Mouse (Mus musculus): ENCODE data around the gene Hapln2. TPM values are rescaled to one million over a fixed set of nuclear protein-coding genes. Genes with fewer than 3 reads are reported as not detected.

The Hapln2 gene
- polyA plus RNA-seq, 1 experiment from 2014 or later, result not detected

DNA sequence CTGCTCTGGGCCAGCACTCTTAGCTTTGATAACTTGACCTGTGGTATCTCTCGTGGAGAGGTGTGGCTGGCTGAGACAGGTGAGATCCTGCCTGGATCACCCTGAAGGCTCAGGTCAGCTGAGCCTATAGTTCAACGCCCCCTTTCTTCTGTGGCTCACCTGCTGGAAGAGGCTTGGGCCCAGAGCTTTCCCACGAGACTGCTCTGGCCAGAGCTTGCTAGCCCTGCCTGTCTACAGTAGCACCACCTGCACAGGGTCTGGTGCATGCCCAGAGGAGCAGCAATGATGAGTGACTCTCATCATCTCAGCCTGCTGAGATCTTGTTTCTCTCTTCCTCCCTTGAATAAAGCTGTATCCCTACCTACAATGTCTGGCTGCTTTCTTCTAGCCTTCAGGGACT is 47.3 kb downstream of the Hapln2 start:
- Histone ChIP-seq H3K27ac (ENCODE audit: low read depth, low read length) (peak overlapping the region; percentile 95; the same call in 1 of the 2 replicates), H3K4me2 (replicated peaks; ENCODE audit: low read depth) (no peak overlapping the region)
- WGBS, result 35% methylated on average over 3 of the region's 3 CpGs

DNA sequence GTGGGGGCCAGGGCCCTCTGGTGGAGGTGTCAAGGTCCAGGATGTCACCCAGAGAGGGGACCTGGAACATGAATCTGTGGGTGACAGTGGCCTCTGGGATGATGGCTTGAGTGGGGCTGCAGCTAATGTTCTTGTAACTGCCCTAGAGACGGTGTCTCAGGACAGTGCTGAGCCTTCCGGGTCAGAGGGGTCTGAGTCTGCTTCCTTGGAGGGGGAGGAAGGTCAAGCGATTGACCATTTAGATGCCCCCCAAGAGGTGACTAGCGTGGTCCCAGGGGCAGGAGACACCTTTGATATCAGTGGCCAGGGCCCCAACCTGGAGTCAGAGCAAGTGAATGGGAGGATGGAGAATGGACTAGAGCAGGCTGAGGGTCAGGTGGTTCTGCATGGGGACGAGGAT is 47.9 kb downstream of the Hapln2 start:
- Histone ChIP-seq H3K36me3 (ENCODE audit: control insufficient read depth, insufficient read depth) (peaks cover 20% of the 10 kb centered on the region), H3K4me2 (replicated peaks; ENCODE audit: low read depth) (no peak overlapping the region), H3K4me1 (replicated peaks; ENCODE audit: control insufficient read depth, insufficient read depth, low read length) (peaks cover 32% of the 10 kb centered on the region), H3K9me3 (ENCODE audit: control insufficient read depth) (no peaks in the 10 kb centered on the region), H3K27ac (ENCODE audit: low read depth, low read length) (no peak overlapping the region), H3K27me3 (replicated peaks; ENCODE audit: control insufficient read depth, insufficient read depth, low read length) (no peaks in the 10 kb centered on the region), H3K4me3 (ENCODE audit: low read depth, low read length) (no peak overlapping the region), H3K9ac (ENCODE audit: low read depth, low read length) (no peak overlapping the region)
- TF ChIP-seq CTCF (IDR thresholded peaks at IDR 0.05; ENCODE audit: low read depth), result no peak
- 86% methylated on average over 5 of the region's 5 CpGs for WGBS
- ATAC-seq, result no peak

More for the DNA sequence above, 47.3 kb downstream of the Hapln2 start:
- peaks cover 20% of the 10 kb centered on the region for H3K36me3 ChIP-seq (ENCODE audit: control insufficient read depth, insufficient read depth)
- TF ChIP-seq CTCF (IDR thresholded peaks at IDR 0.05; ENCODE audit: low read depth), result no peak
- peaks cover 30% of the 10 kb centered on the region for H3K4me1 ChIP-seq (replicated peaks; ENCODE audit: control insufficient read depth, insufficient read depth, low read length)
- H3K9ac ChIP-seq (ENCODE audit: low read depth, low read length), result no peak overlapping the region
- H3K9me3 ChIP-seq (ENCODE audit: control insufficient read depth), result no peaks in the 10 kb centered on the region
- H3K27me3 ChIP-seq (replicated peaks; ENCODE audit: control insufficient read depth, insufficient read depth, low read length), result no peaks in the 10 kb centered on the region
- H3K4me3 ChIP-seq (ENCODE audit: low read depth, low read length), result no peak overlapping the region
- ATAC-seq, result no peak

DNA sequence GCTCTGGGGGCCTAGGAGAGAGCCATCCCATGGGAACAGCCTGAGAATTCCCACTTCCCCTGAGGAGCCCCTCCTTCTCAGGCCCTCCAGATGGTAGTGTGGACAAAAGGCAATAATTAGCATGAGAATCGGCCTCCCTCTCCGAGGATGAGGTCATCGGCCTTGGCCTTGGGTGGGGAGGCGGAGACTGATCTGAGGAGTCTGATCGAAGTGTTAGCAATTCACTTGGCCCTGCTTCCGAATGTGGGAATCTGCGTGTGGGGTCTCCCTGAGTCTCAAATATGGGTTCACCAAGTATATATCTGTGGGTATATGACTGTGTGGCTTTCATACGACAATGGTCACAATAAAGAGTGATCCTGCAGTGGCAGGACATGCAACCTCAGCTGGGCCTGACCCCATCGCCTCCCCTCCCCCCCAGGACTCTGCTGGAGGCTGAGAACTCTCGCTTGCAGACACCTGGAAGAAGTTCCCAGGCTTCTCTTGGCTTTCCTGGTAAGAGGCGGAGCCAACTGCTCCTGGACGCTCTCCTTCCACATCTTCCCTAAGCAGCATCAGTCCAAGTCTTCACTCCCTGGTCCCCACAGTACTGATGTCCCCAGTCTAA is 52.9 kb downstream of the Hapln2 start:
- Histone ChIP-seq H3K27me3 (replicated peaks; ENCODE audit: control insufficient read depth, insufficient read depth, low read length) (0 out of 2 replicates have a peak, but pooled peaks cover 12% of the 10 kb centered on the region), H3K27ac (ENCODE audit: low read depth, low read length) (no peak overlapping the region), H3K36me3 (ENCODE audit: control insufficient read depth, insufficient read depth) (peaks cover 21% of the 10 kb centered on the region), H3K4me3 (ENCODE audit: low read depth, low read length) (0 out of 2 replicates have a peak overlapping the region, but pooled peaks have one; percentile 4), H3K9me3 (ENCODE audit: control insufficient read depth) (no peaks in the 10 kb centered on the region), H3K4me1 (replicated peaks; ENCODE audit: control insufficient read depth, insufficient read depth, low read length) (peaks cover 21% of the 10 kb centered on the region), H3K4me2 (replicated peaks; ENCODE audit: low read depth) (peak overlapping the region; percentile 78), H3K9ac (ENCODE audit: low read depth, low read length) (no peak overlapping the region)
- TF ChIP-seq CTCF (IDR thresholded peaks at IDR 0.05; ENCODE audit: low read depth), result no peak
- ATAC-seq, result no peak
- WGBS, result 40% methylated on average over 12 of the region's 12 CpGs

DNA sequence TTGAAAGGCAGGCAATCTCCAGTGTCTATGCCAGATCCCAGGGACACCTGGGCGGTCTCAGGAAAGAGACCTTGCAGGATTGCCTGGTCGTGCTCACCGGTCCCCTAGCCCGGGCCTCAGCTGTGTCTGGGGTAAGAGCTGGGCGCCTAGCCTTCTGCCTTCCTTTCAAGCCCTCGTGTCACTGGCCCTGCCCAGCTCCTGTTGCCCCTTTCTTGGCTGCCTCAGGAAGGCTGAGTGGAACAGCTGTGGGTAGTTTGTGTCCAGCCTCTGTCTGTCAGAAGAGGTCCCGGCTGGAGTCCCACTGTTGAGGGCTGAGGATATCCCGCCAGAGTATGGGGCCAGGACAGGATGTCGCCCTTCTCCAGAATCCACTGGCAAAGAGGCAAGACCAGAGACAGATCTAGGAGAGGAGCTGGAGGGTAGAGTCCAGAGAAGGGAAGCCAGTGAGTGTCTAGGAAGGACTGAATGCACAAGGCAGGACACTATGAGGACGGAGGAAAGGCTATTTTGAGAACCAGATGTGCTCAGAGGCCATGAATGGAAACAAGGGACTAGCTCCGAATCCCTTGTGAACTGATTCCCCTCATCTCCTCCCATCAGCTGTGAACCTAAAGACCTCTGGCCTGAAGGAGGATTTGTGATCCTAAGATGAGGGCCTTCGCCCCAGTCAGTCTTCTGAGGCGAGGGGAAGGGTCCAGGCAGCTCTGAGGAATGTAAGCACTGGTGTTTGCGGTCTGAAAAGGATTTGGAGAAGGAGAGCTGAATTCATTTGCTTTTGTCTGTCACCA is 53.6 kb downstream of the Hapln2 start:
- Histone ChIP-seq H3K9ac (ENCODE audit: low read depth, low read length) (no peak overlapping the region), H3K4me1 (replicated peaks; ENCODE audit: control insufficient read depth, insufficient read depth, low read length) (peaks cover 21% of the 10 kb centered on the region), H3K27ac (ENCODE audit: low read depth, low read length) (no peak overlapping the region; the same call in 1 of the 2 replicates), H3K9me3 (ENCODE audit: control insufficient read depth) (no peaks in the 10 kb centered on the region), H3K36me3 (ENCODE audit: control insufficient read depth, insufficient read depth) (peaks cover 21% of the 10 kb centered on the region), H3K27me3 (replicated peaks; ENCODE audit: control insufficient read depth, insufficient read depth, low read length) (0 out of 2 replicates have a peak, but pooled peaks cover 12% of the 10 kb centered on the region), H3K4me3 (ENCODE audit: low read depth, low read length) (peak overlapping the region; percentile 4; the same call in 1 of the 2 replicates), H3K4me2 (replicated peaks; ENCODE audit: low read depth) (peak overlapping the region; percentile 78)
- 60% methylated on average over 14 of the region's 14 CpGs for WGBS
- ATAC-seq, result no peak
- no peak for TF ChIP-seq CTCF (IDR thresholded peaks at IDR 0.05; ENCODE audit: low read depth)

- H3K27me3 ChIP-seq (replicated peaks; ENCODE audit: control insufficient read depth, insufficient read depth, low read length), result 0 out of 2 replicates have a peak, but pooled peaks cover 12% of the 10 kb centered on the region
- 25% methylated on average over 5 of the region's 5 CpGs for WGBS
- H3K36me3 ChIP-seq (ENCODE audit: control insufficient read depth, insufficient read depth), result peaks cover 21% of the 10 kb centered on the region
- H3K4me1 ChIP-seq (replicated peaks; ENCODE audit: control insufficient read depth, insufficient read depth, low read length), result peaks cover 21% of the 10 kb centered on the region
- no peak overlapping the region for H3K27ac ChIP-seq (ENCODE audit: low read depth, low read length)
- H3K4me2 ChIP-seq (replicated peaks; ENCODE audit: low read depth), result peak overlapping the region; percentile 78
- no peak for ATAC-seq
- TF ChIP-seq CTCF (IDR thresholded peaks at IDR 0.05; ENCODE audit: low read depth), result no peak
- H3K4me3 ChIP-seq (ENCODE audit: low read depth, low read length), result peak overlapping the region; percentile 52
- H3K9me3 ChIP-seq (ENCODE audit: control insufficient read depth), result no peaks in the 10 kb centered on the region
- H3K9ac ChIP-seq (ENCODE audit: low read depth, low read length), result peak overlapping the region; percentile 37; the same call in 1 of the 2 replicates
Observed at GRCm38 (mm10) chr3:87972776-87973175, 54.6 kb downstream of the Hapln2 start.

- Histone ChIP-seq H3K27me3 (replicated peaks; ENCODE audit: control insufficient read depth, insufficient read depth, low read length) (0 out of 2 replicates have a peak, but pooled peaks cover 12% of the 10 kb centered on the region), H3K4me1 (replicated peaks; ENCODE audit: control insufficient read depth, insufficient read depth, low read length) (peaks cover 21% of the 10 kb centered on the region), H3K4me2 (replicated peaks; ENCODE audit: low read depth) (peak overlapping the region; percentile 78), H3K36me3 (ENCODE audit: control insufficient read depth, insufficient read depth) (peaks cover 17% of the 10 kb centered on the region), H3K27ac (ENCODE audit: low read depth, low read length) (no peak overlapping the region), H3K4me3 (ENCODE audit: low read depth, low read length) (peak overlapping the region; percentile 52), H3K9ac (ENCODE audit: low read depth, low read length) (peak overlapping the region; percentile 62; the same call in 1 of the 2 replicates), H3K9me3 (ENCODE audit: control insufficient read depth) (no peaks in the 10 kb centered on the region)
- WGBS, result 31% methylated on average over 8 of the region's 8 CpGs
- no peak for TF ChIP-seq CTCF (IDR thresholded peaks at IDR 0.05; ENCODE audit: low read depth)
- ATAC-seq, result no peak
Observed at GRCm38 (mm10) chr3:87972203-87972664, 55.1 kb downstream of the Hapln2 start.

Other genes with a start within 250 kb of the Hapln2 start
- 0.16 and 0.18 TPM in 2 replicates for gene Ntrk1, start 232.4 kb downstream of the Hapln2 start, polyA plus RNA-seq (2015; fragmentation: Nextera tagmentation; extraction: Ambion mirVana)
- gene Insrr, start 230.6 kb downstream of the Hapln2 start, polyA plus RNA-seq (2015; fragmentation: Nextera tagmentation; extraction: Ambion mirVana), result 0.05 TPM in 2 replicates
- 7.7 and 10.1 TPM in 2 replicates for gene Pear1, start 203.3 kb downstream of the Hapln2 start, polyA plus RNA-seq (2015; fragmentation: Nextera tagmentation; extraction: Ambion mirVana)
- gene Sh2d2a, start 180.8 kb downstream of the Hapln2 start, polyA plus RNA-seq (2015; fragmentation: Nextera tagmentation; extraction: Ambion mirVana), result 0.17 and 0.47 TPM in 2 replicates
- gene Prcc, start 142.0 kb downstream of the Hapln2 start, polyA plus RNA-seq (2015; fragmentation: Nextera tagmentation; extraction: Ambion mirVana), result 7.9 and 8.0 TPM in 2 replicates
- 93.8 and 107 TPM in 2 replicates for gene Hdgf, start 121.3 kb downstream of the Hapln2 start, polyA plus RNA-seq (2015; fragmentation: Nextera tagmentation; extraction: Ambion mirVana)
- 74.9 and 79.5 TPM in 2 replicates for gene Mrpl24, start 108.1 kb downstream of the Hapln2 start, polyA plus RNA-seq (2015; fragmentation: Nextera tagmentation; extraction: Ambion mirVana)
- 13.9 and 14.1 TPM in 2 replicates for gene Isg20l2, start 97.3 kb downstream of the Hapln2 start, polyA plus RNA-seq (2015; fragmentation: Nextera tagmentation; extraction: Ambion mirVana)
- 5.8 and 6.1 TPM in 2 replicates for gene Rrnad1, start 96.9 kb downstream of the Hapln2 start, polyA plus RNA-seq (2015; fragmentation: Nextera tagmentation; extraction: Ambion mirVana)
- gene Crabp2, start 78.9 kb downstream of the Hapln2 start, polyA plus RNA-seq (2015; fragmentation: Nextera tagmentation; extraction: Ambion mirVana), result 0.81 and 1.9 TPM in 2 replicates
- gene Nes, start 56.5 kb downstream of the Hapln2 start, polyA plus RNA-seq (2015; fragmentation: Nextera tagmentation; extraction: Ambion mirVana), result 9.2 and 9.5 TPM in 2 replicates
- 0.17 and 0.24 TPM in 2 replicates for gene Bcan, start 27.4 kb downstream of the Hapln2 start, polyA plus RNA-seq (2015; fragmentation: Nextera tagmentation; extraction: Ambion mirVana)
- 13.6 and 16.8 TPM in 2 replicates for gene Gpatch4, start 15.5 kb upstream of the Hapln2 start, polyA plus RNA-seq (2015; fragmentation: Nextera tagmentation; extraction: Ambion mirVana)
- gene Naxe, start 30.9 kb upstream of the Hapln2 start, polyA plus RNA-seq (2015; fragmentation: Nextera tagmentation; extraction: Ambion mirVana), result 109 and 118 TPM in 2 replicates
- not detected in 2 replicates for gene Ttc24, start 50.7 kb upstream of the Hapln2 start, polyA plus RNA-seq (2015; fragmentation: Nextera tagmentation; extraction: Ambion mirVana)
- 4.3 TPM in 2 replicates for gene Iqgap3, start 54.4 kb upstream of the Hapln2 start, polyA plus RNA-seq (2015; fragmentation: Nextera tagmentation; extraction: Ambion mirVana)
- 15.8 and 16.2 TPM in 2 replicates for gene Mef2d, start 114.8 kb upstream of the Hapln2 start, polyA plus RNA-seq (2015; fragmentation: Nextera tagmentation; extraction: Ambion mirVana)
- 0.60 and 0.65 TPM in 2 replicates for gene Rhbg, start 227.1 kb upstream of the Hapln2 start, polyA plus RNA-seq (2015; fragmentation: Nextera tagmentation; extraction: Ambion mirVana)